Mouse (Mus musculus) liver, adult (tissue): Measurements from ENCODE around the gene Arid5b.

Experiments used
- GATA4 ChIP-seq: IDR thresholded peaks from 2 replicates; pipeline ENCODE4 v1.6.1; 2014; ENCODE audit warnings: mild to moderate bottlenecking, low read length; ENCODE audit not compliant: insufficient replicate concordance

Arid5b gene

GRCm38 (mm10) chr10:68093496-68093895 is 185.0 kb downstream of the Arid5b start:
- TF ChIP-seq GATA4 = no peak

- no peak; the same call in 1 of the 2 replicates for TF ChIP-seq GATA4
Observed at GRCm38 (mm10) chr10:68091840-68092239, 186.7 kb downstream of the Arid5b start.

- no peak for TF ChIP-seq GATA4
Observed at GRCm38 (mm10) chr10:68091011-68091410, 187.5 kb downstream of the Arid5b start.

- TF ChIP-seq GATA4 = peak; percentile 51
Observed at GRCm38 (mm10) chr10:68090544-68090943, 188.0 kb downstream of the Arid5b start.

- no peak for TF ChIP-seq GATA4
Observed at GRCm38 (mm10) chr10:68090197-68090535, 188.4 kb downstream of the Arid5b start.

GRCm38 (mm10) chr10:68089435-68090196 is 188.9 kb downstream of the Arid5b start:
- no peak for TF ChIP-seq GATA4

- no peak for TF ChIP-seq GATA4
Observed at GRCm38 (mm10) chr10:68087722-68088121, 190.8 kb downstream of the Arid5b start.

GRCm38 (mm10) chr10:68086973-68087372 is 191.6 kb downstream of the Arid5b start:
- TF ChIP-seq GATA4 = no peak

- TF ChIP-seq GATA4 = no peak
Observed at GRCm38 (mm10) chr10:68085574-68085973, 193.0 kb downstream of the Arid5b start.

GRCm38 (mm10) chr10:68081712-68082111 is 196.8 kb downstream of the Arid5b start:
- no peak for TF ChIP-seq GATA4

- TF ChIP-seq GATA4 = no peak
Observed at GRCm38 (mm10) chr10:68079910-68080670, 198.4 kb downstream of the Arid5b start.

- TF ChIP-seq GATA4 = no peak
Observed at GRCm38 (mm10) chr10:68078708-68079107, 199.8 kb downstream of the Arid5b start.

GRCm38 (mm10) chr10:68075181-68075580 is 203.4 kb downstream of the Arid5b start:
- TF ChIP-seq GATA4 = no peak

GRCm38 (mm10) chr10:68074291-68074690 is 204.2 kb downstream of the Arid5b start:
- no peak for TF ChIP-seq GATA4

GRCm38 (mm10) chr10:68072626-68073025 is 205.9 kb downstream of the Arid5b start:
- TF ChIP-seq GATA4 = no peak

- TF ChIP-seq GATA4 = no peak
Observed at GRCm38 (mm10) chr10:68071041-68071440, 207.5 kb downstream of the Arid5b start.

- TF ChIP-seq GATA4 = no peak
Observed at GRCm38 (mm10) chr10:68068426-68068825, 210.1 kb downstream of the Arid5b start.

GRCm38 (mm10) chr10:68067961-68068360 is 210.6 kb downstream of the Arid5b start:
- TF ChIP-seq GATA4 = no peak
